Mouse (Mus musculus): Measurements from ENCODE around the gene Col25a1.

Col25a1 gene

DNA sequence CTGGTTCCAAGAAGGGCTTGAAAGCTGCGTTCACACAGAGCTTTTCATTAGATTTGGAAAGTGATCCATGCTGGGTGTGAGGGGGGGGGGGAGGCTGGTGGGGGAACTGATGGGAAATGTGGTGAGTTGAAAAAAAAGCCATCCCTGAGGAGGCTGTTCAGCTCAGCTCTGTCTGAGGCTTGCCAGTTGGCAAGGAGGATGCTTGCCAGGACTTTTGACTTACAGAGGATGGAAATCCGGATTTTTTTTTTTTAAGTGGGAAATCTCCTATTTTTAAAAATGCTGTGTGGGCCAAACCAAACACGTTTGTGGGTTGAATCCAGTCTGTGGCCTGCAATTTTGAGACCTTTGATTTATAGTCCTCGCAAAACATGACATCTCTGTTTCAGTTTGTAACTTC, 35.6 kb downstream of the Col25a1 start:
- no peak for DNase-seq

DNA sequence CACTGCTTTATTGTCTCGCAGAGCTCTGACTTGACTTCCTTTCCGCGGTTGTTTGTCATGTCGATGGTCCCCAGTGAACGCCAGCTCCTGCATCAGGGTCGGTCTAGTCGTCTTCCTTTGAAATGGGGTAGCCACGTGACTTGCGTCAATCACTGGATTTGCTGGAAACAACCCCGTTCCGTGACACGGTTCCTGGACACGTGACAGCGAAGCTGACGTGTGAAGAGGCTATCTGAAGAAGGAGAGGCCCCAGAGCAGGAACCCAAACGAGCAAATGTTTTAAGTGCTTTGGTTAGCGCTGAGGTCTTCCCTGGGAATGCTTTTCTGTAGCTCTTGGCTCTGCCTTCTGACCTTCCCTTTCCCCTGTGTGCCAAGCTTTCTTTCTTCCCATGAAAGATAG, 41.5 kb downstream of the Col25a1 start:
- no peak for DNase-seq

DNA sequence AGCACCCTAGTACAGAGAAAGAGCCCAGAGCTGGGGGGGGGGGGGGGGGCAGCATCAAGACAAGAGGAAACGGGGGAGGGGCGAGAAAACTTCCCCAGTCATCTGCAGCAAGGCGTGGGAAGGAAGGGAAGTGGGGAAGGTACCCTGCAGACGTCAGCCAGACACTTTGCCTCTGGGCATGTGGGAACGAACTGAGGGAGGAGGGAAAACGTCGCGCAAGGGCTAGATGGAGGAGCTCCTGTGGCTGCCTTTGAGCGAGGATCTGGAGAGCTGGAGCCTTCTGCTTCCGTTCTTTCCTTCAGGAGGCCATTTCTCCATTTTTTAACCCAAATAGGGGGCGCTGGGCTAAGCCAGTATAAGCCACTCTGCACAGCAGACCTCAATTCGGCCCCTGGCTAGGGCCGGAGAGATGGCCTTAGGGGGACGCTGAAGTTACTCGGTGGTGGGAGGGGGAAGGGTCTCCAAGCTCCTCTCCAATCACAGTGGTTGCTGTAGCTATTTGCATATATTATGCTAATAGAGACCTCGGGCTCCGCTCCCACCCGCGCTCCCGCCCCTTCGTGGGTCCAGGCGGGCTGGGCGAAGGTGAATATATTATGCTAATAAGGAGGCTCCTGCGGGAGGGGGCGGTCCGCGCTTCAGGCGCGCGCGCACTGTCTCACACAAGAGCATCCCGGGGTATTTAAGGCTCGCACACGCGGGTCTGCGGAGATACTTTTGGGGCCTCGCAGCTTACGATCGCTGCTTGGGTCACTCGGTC, 49.1 kb downstream of the Col25a1 start:
- peak; percentile 79 for DNase-seq

DNA sequence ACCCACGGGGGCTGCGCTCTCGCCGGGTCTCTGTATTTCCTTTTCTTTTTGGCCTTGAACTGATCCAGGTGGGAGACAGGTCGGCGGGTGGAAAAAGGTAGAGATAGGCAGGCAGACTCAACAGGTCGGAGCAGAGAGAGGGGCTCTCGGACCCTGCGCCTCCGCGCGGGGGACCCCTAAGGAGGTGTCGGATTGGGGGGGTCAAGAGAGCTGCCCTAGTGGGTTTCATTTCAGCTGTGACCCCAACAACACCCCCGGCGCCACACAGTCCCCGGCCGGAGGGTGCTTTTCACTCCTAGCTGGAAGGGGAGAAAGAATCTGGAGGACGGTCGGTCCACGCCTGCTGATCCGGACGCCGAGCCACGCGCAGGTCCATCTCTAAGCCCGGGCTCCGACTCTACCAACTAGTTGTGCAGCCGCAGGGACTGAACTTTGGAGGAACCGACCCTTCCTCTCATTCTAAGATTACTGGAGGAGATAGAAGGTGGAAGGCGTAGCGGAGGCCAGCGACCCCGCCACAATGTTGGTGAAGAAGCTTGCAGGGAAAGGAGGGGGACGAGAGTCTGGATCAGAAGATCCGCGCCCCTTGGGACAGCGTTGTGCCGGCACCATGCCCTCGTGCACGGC, 49.8 kb downstream of the Col25a1 start:
- no peak for DNase-seq

DNA sequence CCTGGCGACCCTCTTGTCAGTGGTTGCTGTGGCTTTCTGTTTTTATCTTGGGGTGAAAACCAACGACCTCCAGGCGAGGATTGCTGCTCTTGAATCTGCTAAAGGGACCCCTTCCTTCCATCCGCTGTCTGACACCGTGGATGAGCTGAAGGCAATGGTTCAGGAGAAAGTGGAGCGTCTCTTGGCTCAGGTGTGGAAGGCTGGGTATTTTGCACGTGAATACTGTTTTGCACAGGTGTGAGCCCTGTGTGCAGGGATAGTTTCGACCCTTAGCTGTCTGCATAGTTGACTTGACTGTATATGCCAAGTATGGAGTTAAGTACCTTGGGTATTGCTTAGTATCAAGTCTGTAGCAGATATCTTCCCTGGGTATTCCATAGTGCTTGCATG, 50.3 kb downstream of the Col25a1 start:
- DNase-seq: no peak

DNA sequence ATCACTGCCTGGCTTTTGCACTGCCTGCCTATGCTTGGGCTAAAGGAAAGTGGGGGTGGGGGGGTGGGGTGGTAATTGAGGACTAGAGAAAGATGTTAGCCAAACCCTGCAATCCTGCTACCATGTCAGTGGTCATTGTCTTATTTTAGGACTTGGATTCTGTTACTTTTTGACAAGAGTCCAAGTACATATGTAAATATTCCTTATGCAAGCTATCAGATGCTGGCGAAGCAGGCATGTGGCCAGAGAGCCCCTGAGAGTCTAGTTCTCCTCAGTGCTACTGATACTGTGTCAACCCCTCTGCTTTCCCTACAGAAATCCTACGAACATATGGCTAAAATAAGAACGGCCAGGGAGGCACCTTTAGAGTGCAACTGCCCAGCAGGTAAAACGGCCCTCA, 51.1 kb downstream of the Col25a1 start:
- DNase-seq: no peak

DNA sequence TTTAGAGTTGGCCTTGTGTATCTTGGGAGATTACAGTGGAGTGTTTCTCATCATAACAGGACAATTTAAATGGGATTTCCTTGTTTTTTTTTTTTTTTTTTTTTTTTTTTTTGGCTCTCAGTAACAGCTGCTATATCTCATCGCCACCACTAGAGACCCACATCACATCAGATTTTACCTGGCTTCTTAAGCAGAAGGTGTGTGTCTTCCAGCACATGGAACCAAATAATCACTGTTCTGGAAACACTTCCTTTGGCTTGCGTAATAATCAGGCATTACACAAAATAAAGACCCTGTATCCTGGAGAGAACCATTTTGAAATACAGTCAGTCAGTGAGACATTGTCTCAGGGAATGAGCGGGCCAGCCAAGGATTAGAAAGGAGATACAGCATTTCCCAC, 53.8 kb downstream of the Col25a1 start:
- DNase-seq: peak; percentile 4

DNA sequence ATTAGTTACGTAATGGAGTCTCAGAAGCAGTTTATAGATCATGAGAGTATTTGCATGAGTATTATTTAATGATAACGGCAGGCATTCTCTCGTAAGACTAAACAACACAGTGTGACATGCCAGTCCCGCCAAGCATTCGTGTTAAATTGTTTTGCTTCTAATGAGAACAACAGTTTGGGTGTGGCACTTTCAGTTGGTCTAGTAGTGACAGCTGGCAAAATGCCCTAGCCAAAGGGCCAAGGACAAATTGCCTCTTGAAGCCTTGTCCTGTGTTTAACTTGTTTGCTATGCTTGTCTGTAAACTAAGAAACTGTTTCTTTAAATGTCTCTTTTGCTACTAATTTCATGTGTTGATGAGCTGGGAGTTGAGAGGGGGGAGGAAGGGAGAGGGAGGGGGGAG, 56.3 kb downstream of the Col25a1 start:
- DNase-seq: peak; percentile 7

DNA sequence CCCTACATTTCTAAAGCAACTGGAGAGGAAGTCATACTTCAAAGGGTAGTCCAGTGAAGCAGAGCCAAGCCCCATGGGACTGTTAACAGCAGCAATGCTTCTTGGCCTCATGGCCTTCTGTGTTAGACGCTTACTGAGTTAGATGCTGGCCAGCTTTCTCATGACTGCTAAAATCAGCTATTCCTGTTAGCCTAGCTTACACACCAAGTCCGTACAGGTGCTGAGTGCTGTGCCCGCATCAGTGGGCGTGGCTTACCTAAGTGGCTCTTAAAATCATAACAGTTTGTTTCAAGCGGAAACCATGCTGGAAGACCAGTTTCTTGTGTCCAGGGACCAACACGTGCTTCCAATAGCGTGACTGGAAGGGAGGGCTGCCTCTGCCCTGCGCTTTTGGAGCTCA, 62.1 kb downstream of the Col25a1 start:
- DNase-seq: peak; percentile 29

DNA sequence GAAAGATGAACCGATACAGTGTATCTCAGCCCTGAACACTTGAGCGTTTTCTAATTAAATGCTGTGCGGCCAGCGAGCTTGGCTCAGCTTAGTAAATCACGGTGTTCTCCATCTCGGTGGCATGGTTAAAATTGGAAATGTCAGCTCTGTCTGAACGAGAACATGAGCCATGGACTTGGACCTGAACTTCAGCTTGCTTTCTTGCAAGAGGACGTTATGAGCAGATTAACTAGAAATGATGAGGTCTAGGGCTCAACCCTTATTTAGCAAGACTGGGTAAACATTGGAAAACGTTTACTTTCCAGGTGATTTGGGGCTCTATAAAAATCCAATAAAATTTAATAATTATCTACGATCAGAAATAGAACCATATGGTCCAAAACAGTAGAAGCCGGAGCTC, 83.3 kb downstream of the Col25a1 start:
- DNase-seq: no peak

DNA sequence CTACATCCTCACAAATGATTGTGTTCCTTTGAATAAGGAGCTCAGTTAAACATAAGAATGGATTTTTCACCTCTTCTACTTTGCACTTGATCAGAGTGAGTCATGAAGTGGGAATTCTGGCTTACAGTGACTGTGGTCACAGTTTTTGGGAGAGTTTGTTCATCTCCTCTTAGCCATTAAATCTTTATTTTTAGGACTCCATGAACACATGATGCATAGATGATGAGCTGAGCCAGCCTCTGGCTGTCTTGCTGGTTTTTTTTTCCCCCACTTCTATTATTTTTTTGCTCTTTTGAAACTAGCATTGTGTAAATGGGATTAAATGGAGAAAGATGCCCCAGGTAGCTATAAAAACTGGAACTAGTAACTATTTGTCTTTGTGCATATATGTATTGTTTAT, 84.8 kb downstream of the Col25a1 start:
- no peak for DNase-seq

DNA sequence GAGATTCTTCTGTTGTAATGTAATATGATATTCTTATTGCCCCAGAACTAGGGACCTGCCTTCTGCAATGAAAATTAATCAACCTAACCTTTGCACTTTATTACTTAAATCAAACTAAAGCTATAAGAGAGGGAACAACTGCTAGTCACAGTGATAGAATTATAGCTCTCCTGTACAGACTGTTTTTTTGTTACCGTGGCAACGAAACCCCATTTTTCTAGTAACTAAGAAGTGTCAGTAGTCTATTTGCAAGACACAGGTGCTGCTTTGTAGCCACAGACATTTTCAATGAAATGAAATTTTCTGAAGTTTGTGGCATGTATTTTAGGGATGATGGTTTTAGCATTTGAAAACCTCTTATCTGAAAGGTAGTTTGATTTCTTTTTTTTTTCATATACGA, 85.3 kb downstream of the Col25a1 start:
- DNase-seq: no peak

DNA sequence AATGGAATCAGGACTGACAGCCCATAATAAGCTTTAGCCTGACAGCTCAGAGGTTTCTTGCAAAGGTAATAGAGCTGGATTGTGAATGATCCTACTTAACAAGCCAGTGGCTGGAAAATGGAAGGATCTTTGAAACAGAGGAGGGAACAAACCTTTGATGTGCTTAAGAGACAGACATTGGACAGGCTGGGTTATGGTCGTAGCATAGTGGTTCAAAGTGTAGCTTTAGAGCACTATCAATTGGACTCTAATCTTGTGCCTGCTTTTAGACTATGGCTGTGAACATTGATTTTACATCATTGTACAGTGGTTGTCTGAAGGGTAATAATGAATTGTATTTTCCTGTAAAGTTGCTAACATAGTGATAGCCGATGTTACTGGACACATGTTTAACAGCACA, 86.4 kb downstream of the Col25a1 start:
- no peak for DNase-seq

DNA sequence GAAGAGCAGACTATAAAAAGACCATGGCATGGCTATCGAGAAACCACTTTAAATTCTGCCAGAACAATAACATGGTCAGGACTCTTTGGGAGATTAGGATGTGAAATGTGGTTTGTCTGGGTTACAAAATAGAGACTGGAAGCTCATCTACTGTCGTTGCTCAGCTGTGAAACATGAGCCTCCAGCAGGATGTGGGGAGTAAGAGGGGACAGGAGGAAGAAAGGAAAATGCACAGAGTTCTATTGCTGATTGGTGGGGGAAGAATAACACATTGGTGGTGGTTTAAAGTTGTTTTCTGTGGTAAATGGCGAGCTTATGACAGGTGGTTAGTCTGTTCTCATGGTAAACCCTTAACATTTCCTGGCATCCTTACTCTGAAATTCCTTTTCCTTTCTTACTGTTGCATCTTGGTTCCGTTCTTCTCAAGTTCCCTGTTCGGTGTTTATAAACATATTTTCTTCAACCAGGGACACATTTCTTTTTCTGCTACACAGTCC, 87.0 kb downstream of the Col25a1 start:
- no peak for DNase-seq

DNA sequence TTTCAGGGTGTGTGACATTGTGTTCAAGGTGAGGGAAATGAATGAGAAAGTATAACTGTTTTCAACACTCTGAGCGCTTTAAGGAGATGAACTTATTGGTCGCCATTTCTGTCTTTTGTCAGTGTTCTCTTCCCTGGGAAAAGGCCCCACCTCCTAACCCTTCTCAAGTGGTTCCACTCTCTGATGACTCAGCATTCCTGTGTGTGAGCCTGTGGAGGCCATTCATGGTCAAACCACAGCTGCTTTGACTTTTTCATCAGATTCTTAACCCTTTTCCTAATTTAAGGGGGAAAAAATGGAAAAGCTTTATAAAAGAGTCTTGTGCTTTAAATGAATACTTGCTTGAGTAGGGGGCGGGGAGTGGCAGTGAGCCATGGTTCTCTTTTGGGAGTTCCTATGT, 89.5 kb downstream of the Col25a1 start:
- DNase-seq: no peak

DNA sequence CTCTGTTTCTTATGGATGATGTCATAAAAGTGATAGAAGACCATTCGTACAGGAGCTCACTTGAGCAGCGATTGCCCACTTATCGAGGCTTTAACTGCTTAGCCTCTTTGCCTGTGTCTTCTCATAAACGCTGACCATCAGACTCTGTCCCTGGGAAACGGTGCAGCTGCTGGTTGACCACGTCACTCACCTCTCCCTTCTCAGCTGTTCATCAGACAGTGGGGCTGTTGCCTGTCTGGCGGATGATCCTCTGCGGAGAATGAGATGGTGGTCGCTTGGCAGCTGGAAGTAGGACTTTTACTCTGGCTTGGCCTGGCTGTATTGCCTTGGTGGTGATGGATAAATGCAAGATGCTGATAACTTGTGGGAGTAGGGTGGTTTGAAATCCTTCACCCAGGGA, 96.9 kb downstream of the Col25a1 start:
- DNase-seq: no peak

DNA sequence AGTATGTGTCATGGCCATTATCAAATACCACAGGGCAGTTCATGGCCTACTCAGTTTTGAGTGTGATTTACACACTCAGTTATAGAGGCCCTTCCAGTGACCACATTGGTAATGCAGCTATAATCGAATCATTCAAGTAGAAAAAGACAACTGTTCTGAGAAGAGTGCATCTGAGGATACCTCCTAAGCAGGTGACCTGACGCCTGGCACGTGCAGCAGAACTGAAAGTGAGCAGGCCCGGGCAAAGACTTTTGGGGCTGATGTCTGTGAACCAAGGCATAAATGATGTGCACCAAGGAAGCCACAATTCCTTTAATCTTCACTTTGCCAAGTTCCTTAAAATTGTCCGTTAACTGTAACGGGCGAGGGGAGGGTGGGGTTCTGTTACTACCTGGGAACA, 101.6 kb downstream of the Col25a1 start:
- DNase-seq: no peak

DNA sequence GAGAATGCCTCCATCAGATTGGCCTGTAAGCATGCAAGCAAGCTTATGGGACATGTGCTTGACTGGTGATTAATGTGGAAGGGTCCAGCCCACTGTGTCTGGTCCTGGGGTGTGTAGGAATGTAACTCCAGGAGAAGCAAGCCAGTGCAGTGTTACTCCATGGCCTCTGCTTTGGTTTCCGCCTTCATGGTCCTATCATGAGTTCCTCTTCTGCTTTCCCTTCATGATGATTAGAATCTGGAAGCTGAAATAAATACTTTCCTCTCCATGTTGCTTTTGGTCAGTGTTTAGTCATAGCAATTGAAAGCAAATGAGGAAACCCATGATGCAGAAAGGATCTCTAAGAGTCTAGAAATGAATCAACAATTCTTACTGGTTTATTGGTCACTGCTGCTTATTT, 103.9 kb downstream of the Col25a1 start:
- DNase-seq: no peak

DNA sequence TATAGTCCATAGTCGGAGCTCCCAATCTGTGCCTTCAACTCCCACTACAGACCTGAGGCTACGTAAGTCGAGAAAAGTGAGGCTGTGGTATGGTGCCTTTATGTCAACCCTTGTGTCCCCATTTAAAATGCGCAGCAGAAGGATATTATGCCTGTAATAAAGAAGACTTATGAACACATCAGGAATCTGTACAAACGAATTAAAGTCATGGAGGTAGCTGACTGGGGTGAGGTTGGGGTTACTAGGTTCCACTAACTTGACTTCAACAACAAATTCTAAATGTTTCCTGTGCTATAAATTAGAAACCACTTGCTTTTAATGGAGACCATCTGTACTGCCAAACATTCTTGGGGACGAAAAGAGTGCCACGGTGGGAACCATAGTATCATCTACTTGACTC, 104.8 kb downstream of the Col25a1 start:
- DNase-seq: no peak

DNA sequence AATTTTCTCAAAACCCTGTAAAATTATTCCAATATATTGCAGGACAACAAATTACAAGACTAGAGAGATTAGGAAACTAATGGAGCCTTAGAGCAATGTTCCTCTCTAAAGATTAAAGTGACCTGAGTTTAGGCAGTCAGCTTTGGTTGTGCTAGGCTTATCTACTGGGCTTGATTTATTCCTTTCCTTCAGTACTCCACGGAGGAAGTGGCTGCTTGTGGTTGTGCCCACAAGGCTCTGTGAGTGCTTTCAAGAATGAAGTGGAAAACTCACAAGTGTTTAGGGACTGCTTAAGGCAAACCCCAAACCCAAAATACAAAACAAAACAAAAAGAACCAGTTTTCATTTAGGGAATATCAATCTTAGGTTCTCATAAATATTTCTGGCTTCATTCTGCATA, 106.6 kb downstream of the Col25a1 start:
- DNase-seq: no peak

DNA sequence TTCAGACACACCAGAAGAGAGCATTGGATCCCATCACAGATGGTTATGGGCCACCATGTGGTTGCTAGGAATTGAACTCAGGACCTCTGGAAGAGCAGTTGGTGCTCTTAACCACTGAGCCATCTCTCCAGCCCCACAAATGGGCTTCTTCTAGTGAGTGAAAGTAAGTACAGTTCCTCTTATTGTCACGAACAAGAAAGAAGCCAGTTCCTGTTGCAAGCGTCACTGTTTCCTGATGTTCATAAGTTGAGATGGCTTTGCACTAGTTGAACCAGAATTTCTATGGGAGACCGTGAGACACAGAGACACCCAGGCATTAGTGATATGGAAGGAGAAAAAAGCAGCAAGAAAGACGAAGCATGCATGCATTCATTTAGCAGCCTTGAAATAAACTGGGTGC, 110.6 kb downstream of the Col25a1 start:
- no peak for DNase-seq

DNA sequence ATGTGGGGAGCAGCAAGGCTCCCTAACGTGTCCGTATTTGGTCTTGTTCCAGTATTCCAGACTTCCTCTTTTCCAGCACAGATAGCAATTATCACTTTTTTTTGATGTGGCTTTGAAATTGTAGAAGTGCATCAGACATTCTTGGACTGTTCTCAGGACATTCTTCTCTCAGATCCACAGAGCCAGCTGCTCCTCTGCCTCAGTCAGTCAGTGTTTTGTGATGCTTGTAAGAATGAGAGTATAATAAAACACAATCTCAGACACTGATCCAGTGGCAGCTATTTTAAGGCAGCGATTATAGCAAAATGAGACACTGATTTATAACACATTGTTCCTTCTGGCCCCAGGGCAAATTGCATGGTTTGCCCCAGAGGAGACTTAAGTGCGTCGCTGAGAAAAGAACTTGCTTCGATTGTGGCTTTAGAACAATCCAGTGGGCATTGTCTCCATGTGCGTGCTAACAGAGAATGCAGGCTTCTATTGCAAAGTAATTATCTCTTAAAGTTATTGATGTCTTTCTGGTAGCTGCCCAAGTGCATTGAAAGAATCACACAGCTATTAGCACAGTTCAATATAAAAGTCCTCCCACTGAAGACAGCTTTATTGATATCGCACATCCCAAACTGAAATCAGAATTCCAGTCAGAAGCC, 111.5 kb downstream of the Col25a1 start:
- DNase-seq: no peak

DNA sequence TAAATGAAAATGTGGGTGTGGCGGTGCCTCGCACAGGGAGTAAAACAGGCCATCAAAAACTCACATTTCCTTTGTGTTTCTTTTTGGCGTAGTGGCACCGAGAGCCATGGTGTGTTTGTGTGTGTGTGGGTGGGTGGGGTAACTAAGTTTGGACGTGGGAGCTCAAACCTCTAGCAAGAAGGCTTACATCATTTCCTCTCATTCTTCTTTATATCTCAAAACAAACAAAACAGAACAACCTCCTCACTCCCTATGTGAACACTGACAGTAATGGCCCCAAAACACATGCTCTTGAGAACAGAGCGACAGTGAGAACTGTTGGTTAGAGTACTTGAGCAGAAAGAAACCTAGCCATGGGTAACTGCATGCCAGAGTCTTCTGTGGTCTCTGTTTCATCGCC, 121.1 kb downstream of the Col25a1 start:
- DNase-seq: peak; percentile 3

DNA sequence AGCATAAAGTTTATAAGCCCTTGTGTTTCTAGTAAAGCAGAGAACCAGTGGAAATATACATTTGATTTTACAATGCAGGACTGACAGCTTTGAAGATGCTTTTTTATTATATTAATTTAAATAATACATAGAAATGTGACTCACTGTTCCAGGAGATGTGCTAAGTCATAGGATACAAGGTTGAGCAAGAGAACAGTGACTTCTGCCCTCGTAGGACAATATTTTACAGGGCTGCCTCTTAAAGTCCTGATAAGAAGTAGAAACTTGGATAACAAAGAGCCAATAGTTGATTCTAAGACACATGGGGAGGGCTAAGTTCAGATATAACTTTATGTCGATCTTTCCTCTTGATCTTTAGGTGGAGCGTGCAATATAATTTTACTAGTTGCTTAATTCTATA, 124.8 kb downstream of the Col25a1 start:
- no peak for DNase-seq

All from lung, postnatal 36 days (tissue).